Mouse (Mus musculus) 416B (cell line): Measurements from ENCODE around the gene Mfrp.
"Not testable (repeated sequence)": the region's sequence is repeated elsewhere in the genome, so short reads cannot be mapped to it uniquely, and the experiment has no call there.

Experiments used
- DNase-seq: peaks from one replicate; pipeline ENCODE4 v3.0.0; 2011; ENCODE audit warnings: low read depth

Mfrp gene

GRCm38 (mm10) chr9:44106182-44106581 lies 4.7 kb downstream of the Mfrp start:
- no peak for DNase-seq

GRCm38 (mm10) chr9:44106596-44106995 lies 5.1 kb downstream of the Mfrp start:
- no peak for DNase-seq

DNA sequence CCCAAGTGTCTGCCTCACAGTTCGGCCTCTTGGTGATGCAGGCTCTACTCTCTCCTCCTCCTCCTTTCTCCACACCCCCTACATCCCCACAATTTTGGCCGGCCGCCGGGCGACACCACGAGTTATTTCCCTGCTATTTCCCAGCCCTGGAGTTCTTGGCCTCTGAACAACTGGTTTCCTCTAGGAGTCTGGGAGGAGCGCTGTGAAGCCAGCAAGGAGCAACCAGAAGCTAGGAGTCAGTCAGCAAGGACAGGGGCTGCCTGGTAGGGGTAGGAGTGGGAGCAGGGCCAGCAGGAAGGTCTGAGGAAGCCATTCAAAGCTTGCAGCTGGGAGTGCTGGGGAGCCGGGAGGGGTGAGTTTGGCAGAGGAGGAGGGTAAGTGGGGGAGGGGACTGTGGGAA lies 5.6 kb downstream of the Mfrp start, which contains the start of gene C1qtnf5:
TSS of gene C1qtnf5 (plus strand) at position 136 of the 400 bp plus-strand sequence.
- no peak for DNase-seq

GRCm38 (mm10) chr9:44107557-44108179 lies 6.1 kb downstream of the Mfrp start:
- DNase-seq = no peak

GRCm38 (mm10) chr9:44108269-44109055 lies 6.9 kb downstream of the Mfrp start:
- no peak for DNase-seq

GRCm38 (mm10) chr9:44109360-44110095 lies 8.0 kb downstream of the Mfrp start:
- DNase-seq = peak; percentile 76

GRCm38 (mm10) chr9:44111909-44112308 lies 10.4 kb downstream of the Mfrp start:
- DNase-seq = not testable (repeated sequence)

- peak; percentile 99 for DNase-seq
Observed at GRCm38 (mm10) chr9:44113105-44113789, 11.7 kb downstream of the Mfrp start, which contains the start of the genes Gm49380 and Rnf26. Gene Gm49380 (minus strand): TSS chr9:44113500. Gene Rnf26 (minus strand): TSS chr9:44113517.

- DNase-seq = no peak
Observed at GRCm38 (mm10) chr9:44114453-44114852, 12.9 kb downstream of the Mfrp start.

DNA sequence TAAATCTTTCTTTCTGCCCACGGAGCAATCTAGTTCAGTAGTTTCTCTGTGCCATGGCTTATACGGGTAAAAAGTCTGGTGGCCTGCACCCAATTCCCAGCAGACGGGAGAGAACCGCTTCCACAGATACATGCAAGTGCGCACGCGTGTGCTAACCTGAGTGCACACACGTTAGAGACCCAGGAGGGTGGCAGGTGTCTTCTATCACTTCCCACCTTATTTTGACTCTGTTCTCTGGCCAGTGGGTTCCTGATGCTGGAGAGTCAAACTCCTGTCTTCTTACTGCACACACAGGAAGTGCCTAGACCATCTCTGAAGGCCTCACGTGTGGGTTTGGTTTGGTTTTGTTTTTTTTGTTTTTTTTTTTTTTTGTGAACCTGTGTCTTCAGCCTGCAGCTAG lies 14.1 kb downstream of the Mfrp start:
- DNase-seq = no peak

DNA sequence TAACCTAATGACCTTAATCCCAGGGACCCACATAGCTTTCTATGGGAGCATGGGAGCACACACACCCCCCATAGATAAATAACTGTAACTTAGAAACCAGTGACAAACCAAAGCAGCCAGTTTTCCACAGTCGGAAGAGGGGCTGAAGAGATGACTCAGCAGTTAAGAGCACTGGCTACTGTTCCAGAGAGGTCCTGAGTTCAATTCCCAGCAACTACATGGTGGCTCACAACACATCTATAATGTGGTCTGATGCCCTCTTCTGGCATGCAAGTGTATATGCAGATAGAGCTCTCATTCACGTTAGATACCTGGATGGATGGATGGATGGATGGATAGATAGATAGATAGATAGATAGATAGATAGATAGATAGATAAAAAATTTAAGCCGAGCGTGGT lies 14.7 kb downstream of the Mfrp start:
- DNase-seq = peak; percentile 43

GRCm38 (mm10) chr9:44119011-44119410 lies 17.5 kb downstream of the Mfrp start:
- peak; percentile 66 for DNase-seq

DNA sequence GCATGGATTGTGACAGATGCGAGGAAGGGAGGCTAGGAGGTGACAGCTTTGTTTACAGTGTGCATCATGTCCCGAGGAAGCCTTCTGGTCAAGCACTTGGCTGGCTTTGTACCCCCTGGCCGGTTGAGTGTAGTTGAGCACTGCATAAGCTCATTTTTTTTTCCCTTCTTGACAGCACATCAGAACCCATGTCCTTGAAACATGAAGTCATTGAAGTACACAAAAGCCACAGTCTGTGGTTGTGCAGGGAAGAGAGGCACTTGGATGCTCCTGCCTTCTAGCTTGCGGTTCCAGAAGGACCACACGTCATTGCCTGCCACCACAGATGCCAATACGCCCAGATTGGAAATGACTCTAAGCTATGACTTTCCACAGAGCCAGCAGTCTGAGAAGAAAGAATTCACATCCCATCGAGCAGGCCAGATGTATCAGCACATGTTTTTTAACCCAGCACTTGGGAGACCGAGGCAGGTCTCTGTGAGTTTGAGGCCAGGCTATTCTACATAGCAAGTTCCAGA lies 18.5 kb downstream of the Mfrp start:
- peak; percentile 35 for DNase-seq

DNA sequence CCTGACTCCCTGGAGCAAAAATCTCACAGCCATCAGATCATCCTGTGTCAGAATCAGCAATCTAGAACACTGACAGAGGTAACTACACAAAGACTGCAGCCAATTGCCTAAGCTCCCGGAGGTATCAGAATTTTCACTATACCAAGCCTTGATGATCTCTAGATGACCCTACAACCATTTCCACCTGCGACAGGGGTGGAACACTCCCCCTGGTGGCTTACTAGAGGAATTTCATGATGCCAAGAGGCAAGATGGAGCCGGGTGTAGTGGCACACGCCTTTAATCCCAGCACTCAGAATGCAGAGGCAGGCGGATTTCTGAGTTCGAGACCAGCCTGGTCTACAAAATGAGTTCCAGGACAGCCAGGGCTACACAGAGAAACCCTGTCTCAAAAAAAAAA lies 22.8 kb downstream of the Mfrp start:
- peak; percentile 64 for DNase-seq

DNA sequence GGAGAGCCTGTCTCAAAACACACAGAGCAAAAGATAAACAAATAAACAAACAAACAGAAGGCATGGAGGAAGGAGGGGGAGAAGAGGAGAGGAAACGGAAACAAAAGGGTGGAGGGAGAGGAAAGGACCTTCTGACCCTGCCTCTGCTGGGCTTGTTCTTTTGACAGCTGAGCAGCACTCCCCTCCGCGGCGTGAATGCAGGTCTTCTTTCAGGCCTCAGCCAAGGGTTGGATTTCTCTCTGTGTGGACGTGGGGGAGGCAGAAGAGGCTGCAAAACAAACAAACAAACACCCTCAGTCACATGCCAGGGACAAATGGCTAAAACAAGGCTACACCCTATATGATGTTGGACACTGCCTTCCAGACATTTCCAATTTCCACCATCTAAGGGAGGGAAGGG lies 23.5 kb downstream of the Mfrp start:
- DNase-seq = no peak

DNA sequence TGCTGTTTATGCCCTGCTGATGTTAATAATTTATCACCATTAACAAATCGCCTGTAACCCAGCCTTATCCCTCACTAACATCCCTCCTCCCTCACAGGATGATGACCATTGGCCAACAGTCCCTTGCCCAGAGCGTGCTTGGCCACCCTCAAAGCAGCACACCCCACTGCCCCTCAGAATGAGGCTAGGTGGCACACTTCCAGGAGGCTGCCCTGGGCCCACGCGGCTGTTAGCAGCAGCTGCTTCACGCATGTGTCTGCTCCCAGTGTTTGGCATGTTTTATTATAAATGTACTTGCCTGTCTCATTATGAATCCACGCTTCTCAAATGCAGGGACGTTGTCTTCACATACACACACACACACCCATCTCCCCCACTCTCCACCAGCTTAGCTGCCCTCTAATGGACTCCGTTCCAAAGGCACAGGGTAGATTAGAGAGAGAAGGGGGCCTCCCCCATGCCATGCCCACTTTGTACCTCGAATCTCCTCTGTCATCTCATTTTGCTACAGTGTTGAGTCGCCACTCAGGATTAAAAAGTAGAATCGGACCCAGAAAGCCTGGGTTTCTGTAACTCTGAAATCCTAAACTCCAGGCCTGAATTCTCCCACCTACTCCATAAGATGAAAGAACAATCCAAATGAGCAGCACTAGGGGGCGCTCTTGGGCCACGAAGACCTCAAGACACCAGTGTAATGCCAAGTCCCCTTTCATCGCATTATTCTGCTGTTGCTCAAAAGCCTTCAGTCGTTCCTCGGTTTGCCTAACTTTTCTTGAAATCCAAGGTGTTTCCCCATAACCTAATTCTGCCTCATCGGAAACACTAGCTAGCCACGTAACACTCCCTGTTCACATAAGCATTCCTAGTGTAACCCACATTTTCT lies 24.3 kb downstream of the Mfrp start:
- DNase-seq = peak; percentile 91

DNA sequence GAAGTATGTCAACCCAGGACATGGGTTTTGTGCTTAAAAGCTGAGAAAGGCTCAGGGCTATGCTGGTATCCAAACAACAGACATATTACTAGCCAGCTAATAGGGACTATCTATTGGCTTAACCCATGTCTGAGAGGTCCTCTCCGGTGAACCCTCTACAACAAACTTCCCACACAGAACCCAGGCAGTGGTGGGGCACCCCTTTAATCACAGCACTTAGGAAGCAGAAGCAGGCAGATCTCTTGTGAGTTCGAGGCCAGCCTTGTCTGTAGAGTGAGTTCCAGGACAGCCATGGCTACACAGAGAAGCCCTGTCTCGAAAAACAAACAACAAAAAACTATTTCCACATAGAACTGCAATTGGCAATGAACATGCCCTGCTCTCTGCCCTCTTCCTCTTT lies 25.2 kb downstream of the Mfrp start:
- no peak for DNase-seq

- DNase-seq = no peak
Observed at GRCm38 (mm10) chr9:44127351-44127801, 25.8 kb downstream of the Mfrp start.

GRCm38 (mm10) chr9:44129633-44130032 lies 28.1 kb downstream of the Mfrp start:
- DNase-seq = no peak

GRCm38 (mm10) chr9:44130034-44130433 lies 28.5 kb downstream of the Mfrp start:
- peak; percentile 87 for DNase-seq
